Mouse (Mus musculus) liver, embryonic 16.5 days (tissue): Measurements from ENCODE around the gene Tnks2. TPM values are rescaled to one million over a fixed set of nuclear protein-coding genes. Genes with fewer than 3 reads are reported as not detected.

Experiments
- ATAC-seq: fragments of 200-750 bp; cut with Nextera tagmentation; 2 replicates; pipeline ENCODE4 v1.8.0; 2017; ENCODE audit warnings: low read depth, mild to moderate bottlenecking, moderate number of reproducible peaks, moderate library complexity
- H3K27ac ChIP-seq: fragments of 300-500 bp; sonication (generic); 2 replicates; pipeline ENCODE4 v1.5.1; 2014; ENCODE audit warnings: mild to moderate bottlenecking, low read length
- H3K27me3 ChIP-seq: fragments of 300-500 bp; sonication (generic); 2 replicates; pipeline ENCODE4 v1.6.1; 2014; ENCODE audit warnings: low read depth, low read length, mixed read lengths; ENCODE audit not compliant: control insufficient read depth, insufficient read depth
- H3K36me3 ChIP-seq: fragments of 300-500 bp; sonication (generic); 2 replicates; pipeline ENCODE4 v1.6.1; 2014; ENCODE audit warnings: mild to moderate bottlenecking; ENCODE audit not compliant: control insufficient read depth, insufficient read depth
- H3K4me1 ChIP-seq: fragments of 300-500 bp; sonication (generic); 2 replicates; pipeline ENCODE4 v1.6.1; 2014; ENCODE audit warnings: low read depth, low read length, mixed read lengths; ENCODE audit not compliant: control insufficient read depth
- H3K4me2 ChIP-seq: fragments of 300-500 bp; sonication (generic); 2 replicates; pipeline ENCODE4 v1.6.1; 2014; ENCODE audit warnings: low read depth, low read length, mixed read lengths
- H3K4me3 ChIP-seq: fragments of 300-500 bp; sonication (generic); 2 replicates; pipeline ENCODE4 v1.5.1; 2014; ENCODE audit warnings: low read depth, mild to moderate bottlenecking, low read length
- H3K9ac ChIP-seq: fragments of 300-500 bp; sonication (generic); 2 replicates; pipeline ENCODE4 v1.6.1; 2014; ENCODE audit warnings: low read depth, low read length
- H3K9me3 ChIP-seq: fragments of 300-500 bp; sonication (generic); replicated peaks from 2 replicates; pipeline ENCODE4 v1.6.1; 2016; ENCODE audit warnings: low read length; ENCODE audit not compliant: control insufficient read depth
- WGBS: fragments of 180-500 bp; shearing (Covaris S2); extraction: QIAGEN DNeasy Blood & Tissue Kit; methylation state at CpG from one replicate; pipeline ENCODE4 v1.1.7; 2014; ENCODE audit not compliant: insufficient replicate concordance; 5-methylcytosine and 5-hydroxymethylcytosine counted together
- polyA plus RNA-seq: library from polyadenylated mRNA; unstranded; fragments of >200 nt; fragmentation: Nextera tagmentation; extraction: Ambion mirVana; gene quantifications from 2 replicates; pipeline ENCODE4 v1.2.1, GENCODE M21; 2015

The Tnks2 gene
- polyA plus RNA-seq, 1 experiment from 2014 or later: 7.3 TPM

- ATAC-seq: no peak
- H3K36me3 ChIP-seq: no peaks in the 10 kb centered on the region; the same call in 1 of the 2 replicates
- 44% methylated on average over 4 of the region's 4 CpGs for WGBS
These were observed 2.0 kb downstream of the Tnks2 start for GRCm38 (mm10) chr19:36836035-36836434.

GRCm38 (mm10) chr19:36840301-36840700 lies 6.3 kb downstream of the Tnks2 start:
- H3K4me1 ChIP-seq: peaks cover 8% of the 10 kb centered on the region
- H3K4me3 ChIP-seq: no peak overlapping the region
- H3K27me3 ChIP-seq: no peaks in the 10 kb centered on the region
- no peak for ATAC-seq
- H3K9ac ChIP-seq: no peak overlapping the region
- no peaks in the 10 kb centered on the region for H3K9me3 ChIP-seq
- H3K36me3 ChIP-seq: peaks cover 4% of the 10 kb centered on the region; the same call in 1 of the 2 replicates
- no peak overlapping the region for H3K4me2 ChIP-seq
- WGBS: 80% methylated on average over 3 of the region's 3 CpGs
- no peak overlapping the region for H3K27ac ChIP-seq

More at GRCm38 (mm10) chr19:36836035-36836434, 2.0 kb downstream of the Tnks2 start:
- Histone ChIP-seq H3K9ac (0 out of 2 replicates have a peak overlapping the region, but pooled peaks have one; percentile 26), H3K27me3 (no peaks in the 10 kb centered on the region), H3K27ac (no peak overlapping the region), H3K9me3 (no peaks in the 10 kb centered on the region), H3K4me2 (peak overlapping the region; percentile 61), H3K4me1 (peaks cover 15% of the 10 kb centered on the region), H3K4me3 (peak overlapping the region; percentile 49)

- Histone ChIP-seq H3K27me3 (no peaks in the 10 kb centered on the region), H3K4me1 (no peaks in the 10 kb centered on the region; the same call in 1 of the 2 replicates), H3K36me3 (peaks cover 10% of the 10 kb centered on the region), H3K9ac (no peak overlapping the region), H3K27ac (no peak overlapping the region), H3K9me3 (no peaks in the 10 kb centered on the region), H3K4me3 (no peak overlapping the region), H3K4me2 (no peak overlapping the region)
- 84% methylated on average over 11 of the region's 11 CpGs for WGBS
- no peak for ATAC-seq
These were observed 9.8 kb downstream of the Tnks2 start for GRCm38 (mm10) chr19:36843866-36844265.

GRCm38 (mm10) chr19:36845924-36846323 lies 11.9 kb downstream of the Tnks2 start:
- Histone ChIP-seq H3K36me3 (peaks cover 16% of the 10 kb centered on the region), H3K27me3 (no peaks in the 10 kb centered on the region), H3K4me3 (no peak overlapping the region), H3K4me2 (no peak overlapping the region), H3K27ac (no peak overlapping the region), H3K4me1 (no peaks in the 10 kb centered on the region; the same call in 1 of the 2 replicates), H3K9ac (no peak overlapping the region), H3K9me3 (no peaks in the 10 kb centered on the region)
- 70% methylated on average over 5 of the region's 5 CpGs for WGBS
- ATAC-seq: no peak

GRCm38 (mm10) chr19:36853831-36854230 lies 19.8 kb downstream of the Tnks2 start:
- ATAC-seq: no peak

GRCm38 (mm10) chr19:36857851-36858250 lies 23.8 kb downstream of the Tnks2 start:
- H3K27ac ChIP-seq: no peak overlapping the region
- no peaks in the 10 kb centered on the region for H3K4me1 ChIP-seq
- no peaks in the 10 kb centered on the region for H3K9me3 ChIP-seq
- ATAC-seq: no peak
- H3K9ac ChIP-seq: no peak overlapping the region
- no peak overlapping the region for H3K4me2 ChIP-seq
- no peak overlapping the region for H3K4me3 ChIP-seq
- H3K36me3 ChIP-seq: peaks cover 22% of the 10 kb centered on the region
- WGBS: 83% methylated on average over 9 of the region's 9 CpGs
- H3K27me3 ChIP-seq: no peaks in the 10 kb centered on the region

More at GRCm38 (mm10) chr19:36853831-36854230, 19.8 kb downstream of the Tnks2 start:
- Histone ChIP-seq H3K9ac (no peak overlapping the region), H3K27ac (no peak overlapping the region), H3K36me3 (peaks cover 19% of the 10 kb centered on the region), H3K4me1 (no peaks in the 10 kb centered on the region), H3K9me3 (no peaks in the 10 kb centered on the region), H3K27me3 (no peaks in the 10 kb centered on the region), H3K4me3 (no peak overlapping the region), H3K4me2 (no peak overlapping the region)
- 84% methylated on average over 2 of the region's 2 CpGs for WGBS

- Histone ChIP-seq H3K27me3 (no peaks in the 10 kb centered on the region), H3K9ac (no peak overlapping the region), H3K9me3 (no peaks in the 10 kb centered on the region), H3K4me2 (no peak overlapping the region), H3K4me3 (no peak overlapping the region), H3K27ac (no peak overlapping the region), H3K36me3 (peaks cover 19% of the 10 kb centered on the region), H3K4me1 (no peaks in the 10 kb centered on the region)
- peak; percentile 27; the same call in 1 of the 2 replicates for ATAC-seq
- 66% methylated on average over 5 of the region's 5 CpGs for WGBS
These were observed 26.4 kb downstream of the Tnks2 start for GRCm38 (mm10) chr19:36860393-36860792.

GRCm38 (mm10) chr19:36865905-36866304 lies 31.9 kb downstream of the Tnks2 start:
- H3K4me3 ChIP-seq: no peak overlapping the region
- H3K9ac ChIP-seq: no peak overlapping the region
- 89% methylated on average over 5 of the region's 5 CpGs for WGBS
- no peak overlapping the region for H3K27ac ChIP-seq
- H3K36me3 ChIP-seq: peaks cover 37% of the 10 kb centered on the region
- no peaks in the 10 kb centered on the region for H3K27me3 ChIP-seq
- no peaks in the 10 kb centered on the region for H3K9me3 ChIP-seq
- H3K4me1 ChIP-seq: no peaks in the 10 kb centered on the region
- no peak for ATAC-seq
- H3K4me2 ChIP-seq: no peak overlapping the region

GRCm38 (mm10) chr19:36867416-36867815 lies 33.4 kb downstream of the Tnks2 start:
- 80% methylated on average over 8 of the region's 8 CpGs for WGBS

More at GRCm38 (mm10) chr19:36867416-36867815, 33.4 kb downstream of the Tnks2 start:
- Histone ChIP-seq H3K4me3 (no peak overlapping the region), H3K9ac (no peak overlapping the region), H3K27ac (no peak overlapping the region), H3K4me2 (no peak overlapping the region), H3K4me1 (no peaks in the 10 kb centered on the region), H3K36me3 (peaks cover 37% of the 10 kb centered on the region), H3K27me3 (no peaks in the 10 kb centered on the region), H3K9me3 (no peaks in the 10 kb centered on the region)
- ATAC-seq: no peak
